Mouse (Mus musculus) embryonic facial prominence, embryonic 14.5 days (tissue): ENCODE measurements around the gene Tuba8. TPM values are rescaled to one million over a fixed set of nuclear protein-coding genes. Genes with fewer than 3 reads are reported as not detected.

Experiments
- ATAC-seq: fragments of 200-750 bp; cut with Nextera tagmentation; 2 replicates; pipeline ENCODE4 v1.8.0; 2017; ENCODE audit warnings: low read depth, moderate number of reproducible peaks, moderate TSS enrichment
- DNase-seq: peaks from one replicate; pipeline ENCODE4 v3.0.0-alpha.2; 2015; ENCODE audit warnings: low spot score
- H3K27ac ChIP-seq: fragments of 300-500 bp; sonication (generic); replicated peaks from 2 replicates; pipeline ENCODE4 v1.5.1; 2014; ENCODE audit warnings: low read depth, mild to moderate bottlenecking, low read length, moderate library complexity
- H3K27me3 ChIP-seq: fragments of 300-500 bp; sonication (generic); replicated peaks from 2 replicates; pipeline ENCODE4 v1.6.1; 2014; ENCODE audit warnings: low read length; ENCODE audit not compliant: control insufficient read depth, insufficient read depth
- H3K36me3 ChIP-seq: fragments of 300-500 bp; sonication (generic); 2 replicates; pipeline ENCODE4 v1.6.1; 2014; ENCODE audit warnings: low read length, mixed read lengths; ENCODE audit not compliant: control insufficient read depth, insufficient read depth
- H3K4me1 ChIP-seq: fragments of 300-500 bp; sonication (generic); 2 replicates; pipeline ENCODE4 v1.6.1; 2014; ENCODE audit warnings: antibody characterized with exemption, low read length; ENCODE audit not compliant: control insufficient read depth, insufficient read depth
- H3K4me2 ChIP-seq: fragments of 300-500 bp; sonication (generic); 2 replicates; pipeline ENCODE4 v1.6.1; 2014; ENCODE audit warnings: low read depth, mild to moderate bottlenecking, low read length, moderate library complexity, mixed read lengths
- H3K4me3 ChIP-seq: fragments of 300-500 bp; sonication (generic); 2 replicates; pipeline ENCODE4 v1.5.1; 2014; ENCODE audit warnings: low read depth, mild to moderate bottlenecking, low read length
- H3K9ac ChIP-seq: fragments of 300-500 bp; sonication (generic); 2 replicates; pipeline ENCODE4 v1.6.1; 2014; ENCODE audit warnings: low read depth, mild to moderate bottlenecking, low read length, moderate library complexity, mixed read lengths
- H3K9me3 ChIP-seq: fragments of 300-500 bp; sonication (generic); 2 replicates; pipeline ENCODE4 v1.6.1; 2016; ENCODE audit warnings: low read length; ENCODE audit not compliant: control insufficient read depth
- WGBS: fragments of 180-500 bp; shearing (Covaris S2); extraction: QIAGEN DNeasy Blood & Tissue Kit; methylation state at CpG from one replicate; pipeline ENCODE4 v1.1.7; 2014; 5-methylcytosine and 5-hydroxymethylcytosine counted together
- polyA plus RNA-seq: library from polyadenylated mRNA; unstranded; fragments of >200 nt; fragmentation: Nextera tagmentation; extraction: Ambion mirVana; gene quantifications from 2 replicates; pipeline ENCODE4 v1.2.1, GENCODE M21; 2014

Tuba8 gene
- polyA plus RNA-seq: 1.9 and 2.3 TPM in 2 replicates

DNA sequence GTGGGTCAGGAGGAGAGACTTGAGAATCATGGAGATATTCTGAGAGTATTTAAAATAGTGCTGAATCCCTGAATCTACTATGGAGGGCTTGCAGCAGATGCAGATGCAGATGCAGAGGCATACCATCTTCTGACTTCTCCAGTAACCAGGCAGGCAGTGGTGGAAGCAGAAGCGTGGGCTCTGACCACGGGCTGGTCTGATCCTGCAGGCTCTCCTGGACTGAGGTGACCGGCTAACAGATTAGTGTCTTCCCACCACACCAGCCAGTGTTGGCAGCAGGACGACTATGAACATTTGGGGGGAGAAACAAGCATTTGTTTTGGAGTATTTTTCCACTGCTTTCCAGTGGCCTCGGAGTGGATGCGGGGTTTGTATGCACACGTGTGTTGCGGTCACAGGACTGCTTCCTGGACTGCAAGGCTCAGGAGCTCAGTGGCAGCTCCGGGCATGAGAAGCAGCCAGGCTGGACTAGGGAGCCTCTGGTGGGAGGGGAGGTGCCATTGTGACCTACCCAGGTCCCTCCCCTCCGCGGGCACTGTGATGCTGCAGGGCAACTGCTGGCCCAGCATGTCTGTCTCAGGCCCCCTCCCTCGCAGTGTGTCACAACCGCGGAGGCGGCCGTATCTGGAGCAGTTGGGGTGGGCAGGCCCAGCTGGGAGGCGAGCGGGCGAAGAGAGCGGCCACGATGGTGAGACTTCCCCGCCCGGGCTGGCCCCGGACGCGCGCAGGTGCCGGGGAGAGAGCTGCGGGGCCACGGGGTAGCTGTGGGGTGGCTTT is at the start of gene Tuba8:
Gene Tuba8, plus strand, starts transcription at position 548 of the 777 bp plus-strand sequence.
- peak; percentile 33 for DNase-seq
- 1% methylated on average over 29 of the region's 30 CpGs for WGBS
- Histone ChIP-seq H3K4me2 (peak within 1 kb of the TSS; percentile 80), H3K27ac (no peak within 1 kb of the TSS), H3K36me3 (no peaks in the 10 kb centered on the region), H3K9me3 (no peaks in the 10 kb centered on the region), H3K27me3 (peaks cover 30% of the 10 kb centered on the region), H3K9ac (peak within 1 kb of the TSS; percentile 51), H3K4me1 (peaks cover 9% of the 10 kb centered on the region), H3K4me3 (peak within 1 kb of the TSS; percentile 40)
- peak; percentile 66; the same call in 1 of the 2 replicates for ATAC-seq

DNA sequence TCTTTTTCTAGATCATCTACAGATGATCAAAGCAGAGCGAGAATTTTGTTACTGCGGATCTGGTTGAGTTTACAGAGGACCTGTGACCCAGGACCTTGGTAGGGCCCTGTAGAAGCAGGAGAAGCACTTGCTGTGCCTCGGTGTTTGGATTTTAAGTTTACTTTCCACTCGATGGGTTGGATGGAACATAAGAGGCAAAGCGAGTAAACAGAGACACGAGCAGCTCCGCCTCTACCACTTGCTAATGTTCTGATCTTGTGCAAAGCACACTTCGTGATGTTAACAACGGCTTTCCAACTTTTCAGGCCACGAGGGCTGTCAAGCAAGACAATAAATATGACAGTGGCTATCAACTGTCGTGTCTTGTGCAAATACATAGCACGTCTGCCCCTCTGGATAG is 47.9 kb upstream of the Tuba8 start:
- H3K9ac ChIP-seq: no peak overlapping the region
- ATAC-seq: no peak
- H3K4me1 ChIP-seq: peaks cover 6% of the 10 kb centered on the region; the same call in 1 of the 2 replicates
- WGBS: 86% methylated on average over 12 of the region's 12 CpGs
- no peak overlapping the region for H3K4me2 ChIP-seq
- H3K36me3 ChIP-seq: no peaks in the 10 kb centered on the region
- DNase-seq: no peak
- H3K27ac ChIP-seq: no peak overlapping the region
- no peak overlapping the region for H3K4me3 ChIP-seq
- H3K27me3 ChIP-seq: no peaks in the 10 kb centered on the region
- H3K9me3 ChIP-seq: no peaks in the 10 kb centered on the region

- Histone ChIP-seq H3K36me3 (no peaks in the 10 kb centered on the region), H3K9ac (no peak overlapping the region), H3K4me1 (no peaks in the 10 kb centered on the region), H3K4me3 (no peak overlapping the region), H3K4me2 (no peak overlapping the region), H3K9me3 (no peaks in the 10 kb centered on the region), H3K27ac (no peak overlapping the region), H3K27me3 (no peaks in the 10 kb centered on the region)
- no peak for DNase-seq
- 45% methylated on average over 10 of the region's 10 CpGs for WGBS
- ATAC-seq: peak; percentile 63
Measured at GRCm38 (mm10) chr6:121166098-121166552, 44.4 kb upstream of the Tuba8 start.

DNA sequence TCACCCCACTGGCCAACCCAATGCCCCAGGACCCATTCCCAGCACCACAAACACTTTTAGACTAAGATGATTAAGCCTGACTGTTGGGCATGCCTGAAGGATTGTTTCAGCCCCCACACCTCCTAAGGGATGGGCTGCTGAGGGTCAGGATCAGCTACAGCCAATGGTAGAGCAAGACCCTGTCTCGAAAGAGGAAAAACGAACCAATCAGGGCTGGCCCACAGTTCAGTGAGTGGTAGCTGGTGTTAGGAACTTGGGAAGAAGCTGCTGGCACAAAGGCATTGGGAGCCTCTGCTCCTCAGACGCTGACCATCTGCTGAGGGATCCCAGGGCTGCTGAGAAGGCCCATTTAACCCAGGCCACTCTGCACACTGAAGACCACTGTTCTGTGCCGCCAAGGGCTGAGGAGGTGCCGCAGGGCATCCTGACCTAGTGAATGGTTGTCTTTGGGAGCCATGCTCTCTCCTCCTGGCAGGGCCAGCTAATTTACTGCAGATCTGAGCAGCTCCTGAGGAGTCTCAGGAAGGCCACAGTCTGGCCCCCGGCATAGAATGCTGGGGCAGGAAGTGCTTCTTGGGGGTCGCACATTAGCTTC is 43.0 kb upstream of the Tuba8 start:
- WGBS: 46% methylated on average over 7 of the region's 7 CpGs
- peak; percentile 24; the same call in 1 of the 2 replicates for ATAC-seq
- no peak for DNase-seq

DNA sequence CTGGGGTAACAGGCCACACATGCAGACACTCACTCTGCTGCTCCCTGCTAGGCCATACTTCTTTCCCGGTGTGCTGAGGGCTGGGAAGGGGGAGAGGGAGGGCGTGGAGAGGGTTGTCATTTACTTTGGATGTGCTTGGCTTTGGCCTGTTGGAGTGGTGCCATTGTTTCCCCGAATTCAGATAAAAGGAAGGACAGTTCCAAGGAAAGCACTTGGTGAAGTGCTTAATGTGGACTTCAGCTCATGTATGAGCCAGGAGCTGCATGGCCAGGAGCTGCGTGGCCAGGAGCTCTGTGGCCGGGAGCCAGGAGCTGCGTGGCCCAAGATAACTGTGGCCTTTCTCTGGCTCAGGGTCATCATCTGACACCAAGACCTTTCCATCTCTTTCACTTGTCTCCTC is 39.4 kb upstream of the Tuba8 start:
- DNase-seq (no peak), ATAC-seq (no peak)
- Histone ChIP-seq H3K36me3 (no peaks in the 10 kb centered on the region), H3K4me1 (peaks cover 10% of the 10 kb centered on the region), H3K9ac (no peak overlapping the region), H3K27ac (no peak overlapping the region), H3K27me3 (no peaks in the 10 kb centered on the region), H3K4me3 (no peak overlapping the region), H3K9me3 (no peaks in the 10 kb centered on the region), H3K4me2 (no peak overlapping the region)
- 84% methylated on average over 6 of the region's 6 CpGs for WGBS

More for the DNA sequence above, 43.0 kb upstream of the Tuba8 start:
- Histone ChIP-seq H3K27me3 (no peaks in the 10 kb centered on the region), H3K9ac (no peak overlapping the region), H3K36me3 (no peaks in the 10 kb centered on the region), H3K9me3 (no peaks in the 10 kb centered on the region), H3K4me3 (no peak overlapping the region), H3K4me2 (no peak overlapping the region), H3K4me1 (no peaks in the 10 kb centered on the region), H3K27ac (no peak overlapping the region)

GRCm38 (mm10) chr6:121173471-121173870 is 37.0 kb upstream of the Tuba8 start:
- no peak overlapping the region for H3K4me2 ChIP-seq
- no peak for ATAC-seq
- no peak overlapping the region for H3K27ac ChIP-seq
- no peak overlapping the region for H3K9ac ChIP-seq
- peaks cover 14% of the 10 kb centered on the region for H3K4me1 ChIP-seq
- DNase-seq: no peak
- no peaks in the 10 kb centered on the region for H3K9me3 ChIP-seq
- H3K4me3 ChIP-seq: no peak overlapping the region
- WGBS: 74% methylated on average over 5 of the region's 5 CpGs
- no peaks in the 10 kb centered on the region for H3K36me3 ChIP-seq
- no peaks in the 10 kb centered on the region for H3K27me3 ChIP-seq

DNA sequence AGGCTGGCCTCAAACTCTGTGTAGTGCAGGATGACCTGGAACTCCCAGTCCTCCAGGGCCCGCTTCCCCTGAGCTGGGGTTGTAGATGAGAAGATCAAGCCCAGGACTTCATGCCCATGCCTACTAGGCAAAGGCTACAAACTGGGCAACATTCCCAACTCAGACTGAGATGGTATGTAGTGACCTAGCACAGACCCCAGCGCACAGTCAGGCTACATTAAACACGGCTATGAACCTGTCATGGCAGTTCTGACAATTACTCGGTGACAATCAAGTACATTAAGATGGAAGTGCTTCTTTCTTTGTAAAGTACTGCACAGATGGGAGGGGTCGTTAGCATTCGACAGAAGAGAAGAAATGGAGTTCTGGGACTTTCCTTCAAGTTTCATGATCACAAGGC is 35.7 kb upstream of the Tuba8 start:
- 91% methylated on average over 6 of the region's 6 CpGs for WGBS
- Histone ChIP-seq H3K4me2 (no peak overlapping the region), H3K4me3 (no peak overlapping the region), H3K27me3 (no peaks in the 10 kb centered on the region), H3K36me3 (no peaks in the 10 kb centered on the region), H3K9me3 (no peaks in the 10 kb centered on the region), H3K9ac (no peak overlapping the region), H3K27ac (no peak overlapping the region), H3K4me1 (peaks cover 14% of the 10 kb centered on the region)
- ATAC-seq (no peak), DNase-seq (no peak)

- WGBS: 32% methylated on average over 14 of the region's 14 CpGs
- Histone ChIP-seq H3K4me1 (peaks cover 14% of the 10 kb centered on the region), H3K4me2 (peak overlapping the region; percentile 18), H3K9me3 (no peaks in the 10 kb centered on the region), H3K27me3 (no peaks in the 10 kb centered on the region), H3K36me3 (no peaks in the 10 kb centered on the region), H3K9ac (peak overlapping the region; percentile 41; the same call in 1 of the 2 replicates), H3K4me3 (peak overlapping the region; percentile 7; the same call in 1 of the 2 replicates), H3K27ac (peak overlapping the region; percentile 70)
- DNase-seq: peak; percentile 79
- peak; percentile 87 for ATAC-seq
Measured at GRCm38 (mm10) chr6:121176011-121176730, 34.3 kb upstream of the Tuba8 start.
